Mouse (Mus musculus) liver, embryonic 14.5 days (tissue): ENCODE results near the gene Lyrm7.

Experiments
- CTCF ChIP-seq: IDR thresholded peaks from 2 replicates; pipeline ENCODE4 v1.5.1; 2016; ENCODE audit warnings: antibody characterized with exemption, low read depth, control low read depth
- EP300 ChIP-seq: IDR thresholded peaks from 2 replicates; pipeline ENCODE4 v1.6.1; 2016; ENCODE audit warnings: antibody characterized with exemption, low read depth

DNA sequence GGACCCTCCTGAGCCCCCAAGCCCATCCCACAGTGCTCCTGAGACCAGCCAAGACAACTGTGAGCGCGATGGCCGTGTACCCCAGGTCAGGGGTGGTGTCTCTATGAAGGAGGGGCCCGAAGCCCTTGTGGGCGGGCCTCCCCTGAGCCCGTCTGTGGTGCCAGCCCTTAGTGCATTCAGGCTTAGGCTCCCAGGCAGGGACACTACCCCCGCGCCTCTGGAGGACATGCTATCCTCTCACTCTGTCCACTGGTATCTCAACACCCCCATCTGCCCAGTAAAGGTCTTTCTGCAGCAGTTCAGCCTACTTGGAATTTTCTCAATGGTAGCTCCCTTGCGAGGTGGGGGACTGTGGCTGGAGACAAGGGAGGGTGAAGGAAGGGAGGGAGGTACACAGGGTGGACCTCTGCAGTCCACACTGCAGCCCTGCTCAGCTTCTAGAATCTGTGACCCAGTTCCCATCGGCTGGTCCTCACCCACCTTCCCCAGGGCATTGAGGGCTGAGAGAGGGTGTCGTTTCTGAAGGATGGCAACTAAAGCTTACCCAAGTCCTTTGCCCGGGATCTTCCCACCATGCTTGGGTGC, 49.5 kb upstream of the Lyrm7 start:
- TF ChIP-seq CTCF (no peak), EP300 (no peak)
